Mouse (Mus musculus) liver, embryonic 14.5 days (tissue): ENCODE results near the gene Kdm5b.

Experiments
- CTCF ChIP-seq: IDR thresholded peaks from 2 replicates; pipeline ENCODE4 v1.5.1; 2016; ENCODE audit warnings: antibody characterized with exemption, low read depth, control low read depth
- EP300 ChIP-seq: IDR thresholded peaks from 2 replicates; pipeline ENCODE4 v1.6.1; 2016; ENCODE audit warnings: antibody characterized with exemption, low read depth

DNA sequence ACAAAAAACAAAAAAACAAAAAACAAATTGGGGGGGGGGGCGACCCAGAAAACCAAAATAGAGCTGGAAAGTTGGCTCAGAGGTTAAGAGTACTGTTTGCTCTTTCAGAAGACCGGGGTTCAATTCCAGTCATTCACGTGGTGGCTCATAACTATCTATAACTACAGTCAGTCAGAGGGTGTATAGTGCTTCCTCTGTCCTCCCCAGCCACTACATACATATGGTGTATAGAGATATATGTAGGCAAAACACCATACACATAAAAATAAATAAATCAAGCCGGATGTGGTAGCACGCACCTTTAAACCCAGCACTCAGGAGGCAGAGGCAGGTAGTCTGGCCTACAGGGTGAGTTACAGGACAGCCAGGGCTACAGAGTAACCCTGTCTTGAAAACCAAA is 54.6 kb downstream of the Kdm5b start:
- TF ChIP-seq CTCF (no peak), EP300 (0 out of 2 replicates have a peak, but pooled peaks have one; percentile 17)
